Mouse (Mus musculus) embryonic fibroblast, embryonic 13.5 days (primary cell): ENCODE measurements at regions not wholly inside any gene's neighbourhood (a gene's known extent, or its start where the extent isn't known, plus 50 kb on each side); places are given as distances from the start of the nearest gene placed in this dataset.
"Not testable (repeated sequence)": the region's sequence is repeated elsewhere in the genome, so short reads cannot be mapped to it uniquely, and the experiment has no call there.

Source experiments
- H3K27ac ChIP-seq: 2 replicates; pipeline ENCODE4 v1.5.1; 2012; ENCODE audit warnings: low read length, control low read depth, inconsistent platforms; ENCODE audit not compliant: insufficient read depth
- H3K4me1 ChIP-seq: 2 replicates; pipeline ENCODE4 v1.6.1; 2011; ENCODE audit warnings: low read length; ENCODE audit not compliant: control insufficient read depth, insufficient read depth
- H3K4me3 ChIP-seq: 2 replicates; pipeline ENCODE4 v1.5.1; 2011; ENCODE audit warnings: mild to moderate bottlenecking, control low read depth, low read length; ENCODE audit not compliant: insufficient read depth
- CTCF ChIP-seq: IDR thresholded peaks from 2 replicates; pipeline ENCODE4 v1.5.1; 2011; ENCODE audit warnings: mild to moderate bottlenecking, control low read depth, low read length, moderate library complexity, borderline replicate concordance; ENCODE audit not compliant: insufficient read depth
- POLR2A ChIP-seq: IDR thresholded peaks from 2 replicates; pipeline ENCODE4 v1.6.1; 2011; ENCODE audit warnings: low read depth, mild to moderate bottlenecking, control low read depth, low read length, moderate library complexity

DNA sequence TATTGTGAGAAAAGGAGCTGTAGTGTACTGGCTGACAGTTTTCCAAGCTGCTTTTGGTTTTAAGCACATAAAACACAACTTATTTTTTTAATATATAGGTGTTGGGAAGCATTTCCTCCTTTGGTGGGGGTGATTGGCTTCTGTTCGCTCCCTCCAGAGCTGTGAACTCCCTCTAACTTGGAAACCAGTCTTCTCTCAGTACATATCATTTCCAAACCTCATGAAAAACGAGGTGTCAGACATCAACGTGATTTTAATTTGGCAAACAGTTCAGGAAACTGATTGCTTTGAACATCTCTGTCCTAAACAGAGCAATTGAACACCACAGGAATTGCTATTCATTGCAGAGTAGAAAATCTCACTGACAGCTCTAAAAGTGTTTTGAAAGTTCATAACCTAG lies 238.6 kb downstream of the Adgrg6 start:
- TF ChIP-seq POLR2A (no peak), CTCF (no peak)
- Histone ChIP-seq H3K27ac (peak overlapping the region; percentile 76), H3K4me3 (no peak overlapping the region), H3K4me1 (peaks cover 7% of the 10 kb centered on the region)

DNA sequence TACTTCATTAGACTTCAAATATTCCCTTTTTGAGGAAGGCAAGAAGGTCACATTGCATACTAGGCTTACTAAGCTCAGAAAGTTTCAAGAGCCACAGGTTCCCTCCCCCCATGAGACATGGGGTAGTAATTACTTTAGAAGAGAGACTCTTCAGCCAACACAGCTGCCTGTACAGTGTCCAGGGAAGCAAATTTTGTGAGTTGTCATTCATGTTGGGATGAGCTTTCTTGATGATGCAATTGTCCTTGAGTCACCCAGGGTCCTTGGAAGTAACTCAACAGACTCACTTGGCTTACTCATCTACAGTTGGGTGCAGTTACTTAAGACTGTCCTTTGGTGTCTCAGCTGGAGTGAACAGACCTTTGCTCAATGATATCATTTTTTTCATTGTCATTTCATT lies 242.0 kb downstream of the Adgrg6 start:
- Histone ChIP-seq H3K4me3 (no peak overlapping the region), H3K27ac (no peak overlapping the region), H3K4me1 (peaks cover 7% of the 10 kb centered on the region)
- TF ChIP-seq POLR2A, result no peak
- no peak for TF ChIP-seq CTCF

DNA sequence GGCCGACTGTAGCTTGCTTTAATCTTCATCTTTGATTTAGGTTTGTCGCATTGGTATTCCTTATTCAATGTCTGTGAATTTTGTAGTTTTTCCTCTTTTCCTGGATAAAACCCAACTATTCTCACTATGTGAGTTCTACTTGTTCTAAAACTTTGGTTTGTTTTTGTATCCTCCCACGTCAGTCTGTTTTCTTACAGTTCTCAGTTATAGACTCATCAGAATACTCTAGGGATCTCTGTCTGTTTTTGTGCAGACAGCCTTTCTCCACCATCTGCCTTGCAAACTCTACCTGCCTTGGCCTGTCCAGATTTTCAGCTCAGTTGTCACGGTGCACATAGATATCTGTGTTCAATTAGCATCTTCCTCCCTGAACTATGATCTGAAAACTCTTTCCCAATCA lies 249.3 kb downstream of the Adgrg6 start:
- Histone ChIP-seq H3K4me1 (no peaks in the 10 kb centered on the region), H3K27ac (no peak overlapping the region), H3K4me3 (no peak overlapping the region)
- TF ChIP-seq CTCF (no peak), POLR2A (no peak)

DNA sequence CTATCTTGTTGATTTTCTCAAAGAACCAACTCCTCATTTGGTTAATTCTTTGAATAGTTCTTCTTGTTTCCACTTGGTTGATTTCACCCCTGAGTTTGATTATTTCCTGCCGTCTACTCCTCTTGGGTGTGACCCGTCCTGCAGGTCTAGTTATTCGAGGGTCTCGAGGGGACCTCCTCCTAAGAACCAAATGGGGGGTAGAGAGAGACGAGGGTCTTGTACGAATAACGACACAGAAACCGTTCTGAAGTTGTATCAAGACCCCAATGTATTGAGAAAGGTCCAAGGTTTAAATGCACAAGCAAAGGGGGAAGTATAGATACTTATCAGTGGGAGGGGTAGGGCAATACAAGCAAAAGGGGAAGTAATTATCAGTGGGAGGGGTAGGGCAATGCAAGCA lies 252.8 kb downstream of the Adgrg6 start:
- not testable (repeated sequence) for H3K27ac ChIP-seq, H3K4me1 ChIP-seq, H3K4me3 ChIP-seq

DNA sequence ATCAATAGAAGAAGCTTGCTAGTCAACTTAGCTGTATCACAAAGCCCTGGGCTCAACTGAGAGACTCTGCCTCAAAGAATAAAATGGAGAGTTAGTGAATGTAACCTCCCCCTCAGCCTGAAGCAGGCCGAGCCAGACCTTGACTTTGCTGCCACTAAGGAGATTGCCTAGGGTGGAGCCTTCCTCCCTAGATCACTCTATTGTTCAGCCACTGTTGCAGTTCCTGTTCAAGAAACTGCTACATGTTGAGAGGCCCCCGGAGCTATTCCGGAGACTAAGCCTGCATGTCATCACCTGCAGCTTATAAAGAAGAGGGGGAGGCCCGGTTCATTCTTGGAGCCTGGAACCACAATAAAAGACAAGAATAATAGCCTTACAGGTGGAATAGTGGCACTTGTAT lies 257.9 kb downstream of the Adgrg6 start:
- no peaks in the 10 kb centered on the region for H3K4me1 ChIP-seq
- H3K4me3 ChIP-seq, result no peak overlapping the region
- no peak for TF ChIP-seq CTCF
- TF ChIP-seq POLR2A, result no peak
- H3K27ac ChIP-seq, result no peak overlapping the region

DNA sequence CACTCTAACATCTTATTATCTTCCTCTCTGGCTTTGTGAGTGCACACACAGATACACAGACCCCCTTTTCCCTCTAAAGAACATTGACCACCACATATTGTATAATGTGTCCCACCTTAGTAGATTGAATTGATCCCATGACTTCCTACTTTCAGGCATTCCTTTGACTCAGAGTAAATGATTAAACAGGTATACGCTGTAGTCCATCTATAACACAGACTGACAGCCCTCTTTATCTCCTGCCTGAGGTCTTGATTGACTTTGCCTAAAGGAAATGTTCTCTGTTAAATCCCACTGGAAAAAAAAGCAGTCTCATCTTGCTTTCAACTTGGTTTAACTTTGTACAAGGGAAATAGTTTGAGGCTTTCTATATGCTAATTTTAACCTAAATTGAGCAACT lies 268.8 kb downstream of the Adgrg6 start:
- TF ChIP-seq CTCF, result no peak
- TF ChIP-seq POLR2A, result no peak
- no peak overlapping the region for H3K4me3 ChIP-seq
- H3K4me1 ChIP-seq, result no peaks in the 10 kb centered on the region
- H3K27ac ChIP-seq, result no peak overlapping the region

DNA sequence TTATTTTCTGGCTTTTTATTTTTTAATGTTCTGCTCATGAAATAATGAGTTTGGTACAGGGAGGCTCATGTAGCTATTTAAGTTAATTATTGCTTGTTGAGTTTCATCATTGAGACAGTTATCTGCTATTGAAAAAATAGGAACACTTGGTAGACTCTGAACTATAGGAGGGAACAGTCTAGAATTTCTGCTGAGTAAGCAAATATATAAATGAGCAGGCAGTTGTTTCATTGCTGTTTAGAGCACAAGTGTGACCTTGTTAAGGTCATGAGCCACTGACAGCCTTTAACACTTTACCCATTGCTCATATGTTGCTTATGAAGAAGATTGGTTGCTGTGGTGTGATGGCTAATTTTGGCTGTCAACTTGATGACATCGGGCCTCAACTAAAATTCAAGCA lies 270.0 kb downstream of the Adgrg6 start:
- TF ChIP-seq POLR2A (no peak), CTCF (no peak)
- H3K27ac ChIP-seq, result no peak overlapping the region
- no peaks in the 10 kb centered on the region for H3K4me1 ChIP-seq
- no peak overlapping the region for H3K4me3 ChIP-seq

DNA sequence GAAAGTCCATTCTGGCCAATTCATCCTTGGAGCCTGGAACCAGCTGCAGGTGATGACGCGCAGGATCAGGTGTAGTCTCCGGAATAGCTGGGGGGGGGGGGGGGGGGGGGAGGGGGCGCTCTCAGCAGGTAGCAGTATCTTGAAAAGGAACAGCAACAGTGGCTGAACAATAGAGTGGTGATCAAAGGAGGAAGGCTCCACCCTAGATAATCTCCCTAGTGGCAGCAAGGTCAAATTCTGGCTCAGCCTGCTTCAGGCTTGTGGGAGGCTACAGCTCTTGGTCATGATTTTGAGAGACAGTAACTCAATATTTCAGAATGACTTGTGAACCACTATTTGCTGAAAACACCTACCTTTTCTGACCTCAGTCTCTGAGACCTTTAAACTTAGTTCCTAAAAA lies 275.5 kb downstream of the Adgrg6 start:
- H3K4me3 ChIP-seq, result no peak overlapping the region
- TF ChIP-seq POLR2A, result no peak
- no peak for TF ChIP-seq CTCF
- no peak overlapping the region for H3K27ac ChIP-seq
- H3K4me1 ChIP-seq, result no peaks in the 10 kb centered on the region

DNA sequence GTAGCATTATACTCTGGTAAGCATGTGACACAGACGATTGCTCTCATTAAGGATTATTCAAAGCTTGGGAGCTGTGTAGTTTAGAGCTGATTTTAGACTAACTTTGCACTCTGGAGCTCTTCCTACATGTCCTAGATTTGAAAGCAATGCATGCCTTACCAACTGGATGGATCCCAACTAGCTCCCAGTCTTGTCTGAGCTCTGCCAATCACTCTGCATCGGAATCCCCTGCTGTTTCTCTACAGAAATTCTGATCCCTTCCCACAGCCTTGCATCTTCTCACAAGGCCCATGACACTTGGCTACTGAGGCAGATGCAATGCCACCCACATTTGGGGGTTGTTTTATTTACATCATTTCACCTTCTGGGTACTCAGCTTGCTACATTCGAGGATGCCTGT lies 277.8 kb downstream of the Adgrg6 start:
- H3K4me1 ChIP-seq, result no peaks in the 10 kb centered on the region
- TF ChIP-seq POLR2A (no peak), CTCF (no peak)
- no peak overlapping the region for H3K27ac ChIP-seq
- no peak overlapping the region for H3K4me3 ChIP-seq

DNA sequence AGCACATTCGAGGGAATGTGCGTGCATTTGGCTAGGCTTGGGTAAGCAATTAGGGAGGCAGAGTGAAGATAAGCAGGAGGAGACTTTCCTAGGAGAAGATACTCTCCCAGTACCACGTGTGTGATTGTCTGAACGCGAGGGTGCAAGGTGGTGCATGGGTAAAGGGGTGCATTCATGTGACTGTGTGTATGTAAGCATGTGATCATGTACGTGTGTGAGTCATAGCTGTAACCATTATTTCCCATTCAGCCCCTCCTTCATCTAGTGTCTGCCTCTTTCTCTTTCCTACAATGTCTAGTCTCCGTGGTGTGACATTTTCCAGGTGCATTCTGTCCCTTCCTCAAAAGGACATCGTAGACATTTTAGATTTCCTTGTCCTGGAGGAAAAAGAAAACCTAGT lies 273.8 kb downstream of the Hivep2 start:
- no peak overlapping the region for H3K27ac ChIP-seq
- TF ChIP-seq POLR2A (no peak), CTCF (no peak)
- no peak overlapping the region for H3K4me3 ChIP-seq
- H3K4me1 ChIP-seq, result no peaks in the 10 kb centered on the region

DNA sequence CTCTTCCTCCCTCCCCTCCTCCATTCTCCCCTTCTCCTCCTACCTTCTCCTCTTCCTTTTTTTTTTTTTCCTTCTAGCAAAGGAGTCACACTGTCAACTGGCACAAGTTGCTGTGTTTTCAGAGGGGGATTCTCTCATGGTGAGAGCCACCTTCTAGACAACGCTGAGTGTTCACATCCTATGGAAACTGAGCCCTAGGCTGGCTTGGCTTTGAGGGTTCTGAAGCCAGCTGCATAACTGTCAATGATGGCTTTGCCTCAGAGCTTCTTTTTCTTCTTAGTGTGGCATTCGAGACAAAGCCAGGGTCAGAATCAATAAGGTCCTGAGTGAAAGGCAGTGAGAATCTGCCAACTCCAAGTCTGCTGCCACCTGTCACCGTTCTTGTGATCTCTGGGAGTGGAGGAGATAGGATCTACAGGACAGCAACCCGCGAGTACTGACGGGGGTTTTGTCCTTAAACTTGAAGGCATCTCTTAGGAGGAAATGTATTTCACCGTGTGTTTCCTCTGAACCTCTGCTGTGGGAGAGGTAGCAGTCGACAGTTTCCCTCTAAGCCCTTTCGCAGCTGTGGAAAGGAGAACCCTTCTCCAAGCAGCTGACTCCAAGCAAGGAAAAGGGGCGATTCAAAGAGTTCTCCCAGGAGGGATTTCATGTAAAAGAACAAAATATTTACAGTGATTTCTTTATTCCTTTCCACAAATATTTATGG lies 269.2 kb downstream of the Hivep2 start:
- Histone ChIP-seq H3K27ac (no peak overlapping the region), H3K4me3 (no peak overlapping the region)
- TF ChIP-seq POLR2A (no peak), CTCF (no peak)

More for the DNA sequence above, 269.2 kb downstream of the Hivep2 start:
- no peaks in the 10 kb centered on the region for H3K4me1 ChIP-seq
